Mouse (Mus musculus) E14TG2a.4 (cell line): ENCODE measurements around the gene Rsph10b.

Source experiments
- CTCF ChIP-seq: conservative IDR thresholded peaks from 2 replicates; pipeline ENCODE4 v1.5.1; 2014; ENCODE audit warnings: low read length
- POU5F1 ChIP-seq: IDR thresholded peaks from 2 replicates; pipeline ENCODE4 v1.6.1; 2014; ENCODE audit warnings: low read length, borderline replicate concordance

DNA sequence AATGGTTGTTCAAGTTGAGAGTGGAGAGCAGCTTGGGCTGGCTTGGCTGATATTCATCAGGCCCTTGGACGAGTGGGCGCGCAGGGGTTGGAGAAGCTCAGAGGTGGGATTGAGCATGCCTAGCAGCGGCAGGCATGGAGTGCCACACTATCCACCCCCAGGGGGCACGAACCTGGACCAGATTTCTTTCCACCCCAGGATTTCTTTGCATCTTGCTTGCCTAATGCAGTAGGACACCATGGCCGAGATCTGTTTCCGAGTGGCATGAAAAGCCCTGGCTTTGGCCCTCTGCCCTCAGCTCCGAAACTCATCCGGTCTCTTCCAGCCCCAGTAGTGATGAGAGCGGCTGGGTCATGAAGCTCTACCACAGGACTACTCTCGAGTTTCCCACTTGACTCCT is 579 bp downstream of the Rsph10b start:
- no peak for TF ChIP-seq CTCF
- TF ChIP-seq POU5F1 = no peak
